Mouse (Mus musculus): ENCODE data around the gene Cacnb3.

Gene Cacnb3

GRCm38 (mm10) chr15:98635291-98635841 is 4.7 kb downstream of the Cacnb3 start:
- no peak for DNase-seq (ENCODE audit: low read depth, low spot score)

DNA sequence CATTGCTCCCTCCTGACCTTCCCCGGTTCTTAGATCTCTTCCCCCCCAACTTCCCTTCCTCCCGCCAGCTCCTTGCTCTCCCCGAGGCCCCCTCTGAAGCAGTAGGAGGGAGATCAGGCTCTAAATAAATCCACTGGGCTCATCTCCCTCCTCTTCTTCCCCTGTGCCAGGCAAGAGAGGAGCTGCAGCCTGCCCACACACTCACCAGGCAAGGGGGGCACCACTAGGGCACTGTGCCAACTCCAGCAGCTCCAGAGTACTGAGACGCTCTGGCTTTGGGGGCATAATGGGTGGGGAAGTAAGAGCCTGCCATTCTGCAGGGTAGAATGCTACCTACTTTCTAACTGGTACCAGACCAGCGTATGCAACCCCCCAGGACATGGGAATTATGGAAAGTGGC is 5.9 kb downstream of the Cacnb3 start:
- no peak for DNase-seq (ENCODE audit: low read depth, low spot score)

DNA sequence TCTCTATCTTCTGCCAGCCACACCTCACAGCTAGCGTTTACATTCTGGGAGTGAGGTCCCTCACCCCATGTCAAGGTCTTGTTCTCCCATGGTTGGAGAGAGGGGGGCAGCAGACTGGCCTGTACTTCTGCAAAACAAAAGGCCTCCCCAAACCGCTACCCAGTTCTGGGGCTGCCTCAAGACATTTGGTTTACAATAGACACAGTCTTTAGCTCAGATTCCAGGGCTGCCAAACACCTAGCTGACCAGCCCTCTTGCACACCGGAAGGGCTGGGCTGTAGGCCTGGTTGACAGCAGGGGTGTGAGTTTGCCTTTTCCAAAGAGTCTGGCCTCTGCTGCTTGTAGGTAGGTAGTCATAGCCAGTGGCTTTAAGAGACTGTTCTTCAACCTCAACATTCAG is 6.5 kb downstream of the Cacnb3 start:
- DNase-seq (ENCODE audit: low read depth, low spot score): no peak

GRCm38 (mm10) chr15:98640157-98640556 is 9.5 kb downstream of the Cacnb3 start:
- no peak for DNase-seq (ENCODE audit: low read depth, low spot score)

GRCm38 (mm10) chr15:98644406-98644805 is 13.8 kb downstream of the Cacnb3 start:
- no peak for DNase-seq (ENCODE audit: low read depth, low spot score)

DNA sequence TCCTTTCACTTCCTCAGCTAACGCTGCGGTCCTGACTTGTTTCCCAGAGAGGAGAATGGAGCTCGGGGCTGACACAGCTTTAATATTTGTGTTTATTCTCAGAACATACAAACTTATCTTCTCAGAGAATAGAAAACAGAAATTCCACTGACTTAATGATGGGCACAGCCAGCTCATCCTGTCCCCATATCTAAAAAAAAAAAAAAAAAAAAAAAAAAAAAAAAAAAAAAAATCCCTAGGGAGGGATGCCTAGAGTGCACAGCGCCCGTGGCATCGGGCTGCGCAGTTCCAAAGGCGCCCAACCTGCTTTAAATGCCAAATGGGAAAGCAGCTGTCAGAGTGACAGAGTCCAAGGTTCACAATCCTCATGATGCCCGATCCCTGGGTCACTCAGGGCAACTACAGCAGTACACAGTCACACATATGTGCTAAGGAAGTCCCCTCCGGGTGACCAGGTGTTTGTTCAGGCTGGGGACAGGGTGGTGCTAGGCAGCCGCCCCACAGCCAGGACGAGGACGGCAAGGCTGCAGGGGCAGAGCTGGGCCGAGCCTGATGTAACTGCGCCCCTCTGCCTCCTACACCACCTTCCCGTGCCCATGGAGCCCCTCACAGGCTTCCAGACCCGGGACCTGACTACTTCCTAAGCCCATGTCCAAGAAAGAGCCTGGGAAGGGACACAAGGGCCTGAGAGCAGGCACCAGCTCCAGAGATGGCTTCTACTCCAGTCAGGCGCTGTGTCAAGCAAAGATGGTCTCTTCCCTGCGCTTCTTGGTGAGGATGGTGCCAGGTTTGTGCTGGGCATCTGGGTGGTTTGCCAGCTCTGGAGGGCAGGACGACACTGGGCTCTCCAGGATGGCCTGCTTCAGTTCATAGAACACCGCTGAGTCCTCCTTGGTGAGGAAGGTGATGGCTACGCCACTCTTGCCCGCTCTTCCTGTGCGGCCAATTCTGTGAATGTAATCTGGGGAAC is 14.7 kb downstream of the Cacnb3 start:
- no peak for DNase-seq (ENCODE audit: low read depth, low spot score)

GRCm38 (mm10) chr15:98646737-98647136 is 16.1 kb downstream of the Cacnb3 start:
- DNase-seq (ENCODE audit: low read depth, low spot score): no peak

- DNase-seq (ENCODE audit: low read depth, low spot score): no peak
Measured at GRCm38 (mm10) chr15:98647308-98647707, 16.7 kb downstream of the Cacnb3 start.

GRCm38 (mm10) chr15:98648071-98648470 is 17.4 kb downstream of the Cacnb3 start:
- DNase-seq (ENCODE audit: low read depth, low spot score): no peak

- no peak for DNase-seq (ENCODE audit: low read depth, low spot score)
Measured at GRCm38 (mm10) chr15:98651431-98651830, 20.8 kb downstream of the Cacnb3 start.

DNA sequence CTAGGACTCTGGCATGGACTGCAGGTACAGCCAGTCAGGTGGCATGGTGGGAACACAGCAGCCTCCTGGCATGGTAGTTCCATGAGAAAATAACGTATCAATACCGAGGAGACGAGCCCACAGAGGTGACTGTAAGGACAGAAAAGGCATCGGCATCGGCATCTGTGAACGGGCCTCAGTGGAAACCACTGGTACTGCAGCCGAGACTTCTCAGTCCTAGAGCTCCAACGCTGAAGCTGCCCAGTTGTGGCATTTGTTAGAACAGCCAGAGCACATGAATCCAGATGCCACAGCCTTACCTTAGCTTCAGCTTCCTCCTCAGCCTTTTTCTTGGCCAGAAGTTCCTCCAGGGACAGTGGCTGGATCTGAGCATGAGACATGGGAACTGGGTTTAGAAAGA is 21.5 kb downstream of the Cacnb3 start:
- DNase-seq (ENCODE audit: low read depth, low spot score): no peak

- peak; percentile 20 for DNase-seq (ENCODE audit: low read depth, low spot score)
Measured at GRCm38 (mm10) chr15:98656982-98657751, 26.5 kb downstream of the Cacnb3 start.

GRCm38 (mm10) chr15:98662198-98662566 is 31.5 kb downstream of the Cacnb3 start:
- DNase-seq (ENCODE audit: low read depth, low spot score): peak; percentile 66

DNA sequence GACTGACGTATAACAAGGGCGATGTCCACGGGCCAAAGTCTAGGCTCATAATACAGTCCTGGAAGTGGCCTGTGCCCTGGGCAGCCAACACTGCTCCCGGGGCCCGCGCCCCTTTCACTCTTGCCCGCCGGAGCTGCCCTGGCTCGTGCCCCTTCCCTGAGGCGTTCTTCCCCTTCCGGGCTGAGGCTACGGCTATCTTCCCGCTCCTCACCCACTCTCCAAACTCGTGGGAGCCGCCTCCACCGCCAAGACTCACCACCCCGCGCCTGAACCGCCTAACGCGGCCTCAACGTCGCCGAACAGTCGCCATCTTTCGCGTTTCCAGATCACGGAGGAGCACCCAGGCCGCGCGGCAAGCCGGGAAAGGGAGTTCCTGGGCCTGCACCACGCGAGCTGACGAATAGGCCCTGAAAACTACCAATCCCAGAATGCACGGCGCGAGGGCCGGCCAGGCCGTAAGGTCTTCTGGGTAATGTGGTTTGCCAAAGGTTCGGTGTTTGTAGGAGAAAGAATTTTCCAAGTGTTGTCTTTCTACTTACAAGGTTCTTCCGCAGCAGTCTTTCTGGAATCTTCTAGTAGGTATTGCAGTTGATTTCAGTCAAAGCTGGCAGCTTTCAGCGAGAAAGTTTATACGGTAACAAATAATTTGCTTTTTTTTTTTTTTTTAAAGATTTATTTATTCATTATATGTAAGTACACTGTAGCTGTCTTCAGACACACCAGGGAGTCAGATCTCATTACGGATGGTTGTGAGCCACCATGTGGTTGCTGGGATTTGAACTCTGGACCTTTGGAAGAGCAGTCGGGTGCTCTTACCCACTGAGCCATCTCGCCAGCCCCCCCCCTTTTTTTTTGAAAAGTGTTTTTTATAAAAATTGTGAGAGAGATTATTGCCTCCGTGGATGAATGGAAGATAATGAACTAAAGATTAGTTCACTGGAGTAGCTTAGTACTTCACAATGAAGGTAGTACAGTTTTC is 32.2 kb downstream of the Cacnb3 start, which contains the start of gene Ddx23:
TSS of gene Ddx23 (minus strand) at position 328 of the 979 bp plus-strand sequence.
- DNase-seq (ENCODE audit: low read depth, low spot score): peak; percentile 96

DNA sequence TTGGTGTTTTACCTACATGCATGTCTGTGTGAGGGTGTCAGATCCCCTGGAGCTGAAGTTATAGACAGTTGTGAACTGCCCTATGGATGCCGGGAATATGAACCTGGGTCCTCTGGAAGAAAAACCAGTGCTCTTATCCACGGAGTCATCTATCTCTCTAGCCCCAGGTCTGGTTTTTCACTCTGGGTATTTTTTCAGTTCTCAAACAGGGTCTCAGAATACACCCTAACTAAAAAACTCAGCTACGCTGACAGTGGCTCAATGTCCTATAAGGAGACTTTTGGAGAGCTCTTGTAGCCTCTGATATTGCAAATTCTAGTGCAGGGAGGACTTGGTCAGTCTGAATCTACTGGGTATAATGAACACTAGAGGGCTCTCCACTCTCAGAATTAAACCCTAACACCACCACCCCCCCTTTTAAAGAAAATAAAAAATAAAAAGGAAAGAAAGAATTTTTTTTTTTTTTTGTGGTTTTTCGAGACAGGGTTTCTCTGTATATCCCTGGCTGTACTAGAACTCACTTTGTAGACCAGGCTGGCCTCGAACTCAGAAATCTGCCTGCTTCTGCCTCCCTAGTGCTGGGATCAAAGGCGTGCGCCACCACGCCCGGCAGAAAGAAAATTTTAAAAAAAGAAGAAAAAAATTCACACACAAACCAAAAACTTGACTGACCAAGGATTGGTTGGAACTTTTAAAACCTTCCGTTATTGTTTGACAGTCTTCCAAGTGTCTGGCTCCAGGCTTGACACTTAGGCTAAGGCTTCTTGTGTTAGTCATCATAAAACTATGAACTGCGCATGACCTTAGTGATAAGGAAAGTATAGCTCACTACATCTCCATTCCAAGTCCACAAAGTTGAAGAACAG is 33.6 kb downstream of the Cacnb3 start:
- peak; percentile 63 for DNase-seq (ENCODE audit: low read depth, low spot score)

DNA sequence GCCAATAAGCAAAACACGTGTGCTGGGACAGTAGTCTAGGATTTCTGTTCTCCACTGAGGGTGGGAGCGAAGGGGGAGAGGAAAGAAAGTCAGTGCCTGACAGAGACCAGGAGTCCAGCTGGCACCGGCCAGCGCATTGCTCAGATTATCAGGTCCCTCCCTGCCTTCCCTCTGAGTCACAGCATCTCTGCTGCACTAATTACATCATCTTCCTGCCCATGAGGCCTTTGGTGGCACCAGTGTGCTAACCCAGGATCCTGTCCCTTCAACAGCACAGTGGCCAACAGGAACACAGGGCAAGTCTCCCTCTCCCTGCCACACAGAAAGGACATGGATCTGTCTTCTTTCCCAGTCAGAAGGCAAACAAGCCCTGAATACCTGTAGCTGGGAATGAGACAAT is 42.0 kb downstream of the Cacnb3 start:
- no peak for DNase-seq (ENCODE audit: low read depth, low spot score)

GRCm38 (mm10) chr15:98673732-98674131 is 43.1 kb downstream of the Cacnb3 start:
- no peak for DNase-seq (ENCODE audit: low read depth, low spot score)

GRCm38 (mm10) chr15:98674284-98674993 is 43.8 kb downstream of the Cacnb3 start:
- no peak for DNase-seq (ENCODE audit: low read depth, low spot score)

DNA sequence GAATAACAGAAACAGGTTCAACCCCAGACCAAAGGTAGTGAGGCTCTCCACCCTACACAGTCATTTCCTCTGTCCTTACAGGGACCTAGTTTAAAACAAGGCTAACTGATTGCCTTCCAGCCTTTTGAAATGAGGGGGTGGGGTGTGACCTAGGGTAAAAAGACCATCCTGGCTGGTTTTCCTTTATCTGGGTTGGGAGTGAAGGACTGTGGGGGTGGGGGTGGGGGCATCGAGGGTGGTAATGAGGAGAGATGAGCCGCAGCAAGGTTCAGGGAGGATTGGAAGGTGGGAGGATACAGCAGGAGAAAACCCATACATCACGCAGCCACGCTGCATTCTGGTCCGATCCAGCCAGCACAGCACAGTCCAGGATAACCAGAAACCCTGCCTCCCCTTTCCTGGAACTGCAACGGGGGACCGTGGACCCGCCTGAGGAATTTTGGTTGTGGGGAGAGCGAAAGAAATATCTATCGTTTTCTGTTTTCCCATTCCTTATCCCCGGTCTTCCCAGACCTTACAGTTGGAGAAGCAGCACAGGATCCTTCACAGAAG is 44.4 kb downstream of the Cacnb3 start:
- no peak for DNase-seq (ENCODE audit: low read depth, low spot score)
